Mouse (Mus musculus) retina, postnatal 7 days (tissue): Measurements from ENCODE around the gene Plekhm2.

Source experiments
- DNase-seq: peaks from one replicate; pipeline ENCODE4 v3.0.0-alpha.2; 2012; ENCODE audit warnings: low read depth, low spot score

Gene Plekhm2

GRCm38 (mm10) chr4:141632111-141632873, 32.4 kb downstream of the Plekhm2 start:
- no peak for DNase-seq

GRCm38 (mm10) chr4:141631250-141631649, 33.4 kb downstream of the Plekhm2 start:
- DNase-seq = no peak

GRCm38 (mm10) chr4:141630021-141630420, 34.7 kb downstream of the Plekhm2 start:
- no peak for DNase-seq

DNA sequence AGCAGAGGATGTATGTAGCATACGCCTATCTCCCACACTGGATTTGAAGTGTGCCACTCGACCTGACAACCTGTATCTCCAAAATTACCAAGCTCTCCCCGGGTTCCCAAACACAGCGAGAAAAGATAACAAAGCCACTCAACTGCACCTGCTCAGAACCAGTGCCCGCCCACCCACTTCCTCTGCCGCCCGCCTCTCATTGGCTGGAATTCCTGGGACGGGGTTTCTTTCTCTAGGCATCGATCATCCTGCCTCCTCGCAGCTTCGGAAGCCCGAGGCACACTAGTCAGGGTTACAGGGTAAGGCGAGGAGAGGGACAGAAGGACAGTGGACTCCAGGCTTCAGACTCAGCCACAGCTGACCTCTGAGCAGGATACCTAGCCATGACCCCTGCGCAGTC, 36.0 kb downstream of the Plekhm2 start:
- no peak for DNase-seq

- DNase-seq = no peak
These were observed 37.2 kb downstream of the Plekhm2 start for GRCm38 (mm10) chr4:141627502-141627901.

DNA sequence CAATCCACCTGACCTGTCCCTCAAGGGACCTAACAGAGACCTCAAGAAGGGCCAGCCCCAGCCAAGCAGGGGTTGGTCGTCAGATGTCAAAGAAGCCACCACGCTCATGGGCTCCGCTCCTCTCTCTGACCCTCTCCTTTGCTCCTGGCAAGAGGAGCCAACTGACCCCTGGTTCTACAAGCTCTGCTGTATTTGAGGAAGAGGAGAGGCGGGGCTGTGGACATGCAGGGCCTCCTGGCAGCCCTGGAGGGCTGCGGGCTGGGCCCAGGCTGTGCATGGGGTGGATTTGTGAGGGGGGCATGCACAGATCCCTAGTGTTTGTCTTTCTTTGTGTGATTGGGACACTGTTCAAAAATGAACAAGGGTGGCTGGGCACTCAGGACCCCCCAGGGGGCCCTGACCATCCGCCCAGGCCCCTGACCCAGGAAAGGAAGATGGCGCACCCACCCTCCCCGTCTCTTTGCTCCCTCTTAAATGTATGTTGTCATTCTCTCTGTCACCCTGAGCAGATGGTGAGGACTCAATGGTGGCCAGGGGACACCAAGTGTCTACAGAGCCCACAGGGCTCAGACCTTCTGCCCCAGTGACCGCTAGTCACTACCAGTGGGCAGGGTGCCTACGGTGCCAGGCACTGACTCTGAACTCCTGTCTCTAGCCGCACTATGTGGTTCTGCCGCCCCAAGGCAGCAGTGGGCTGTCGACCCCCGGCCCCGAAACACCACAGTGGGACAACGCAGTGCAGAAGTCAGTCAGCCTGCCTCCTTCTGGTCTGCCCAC, 38.7 kb downstream of the Plekhm2 start:
- no peak for DNase-seq

DNA sequence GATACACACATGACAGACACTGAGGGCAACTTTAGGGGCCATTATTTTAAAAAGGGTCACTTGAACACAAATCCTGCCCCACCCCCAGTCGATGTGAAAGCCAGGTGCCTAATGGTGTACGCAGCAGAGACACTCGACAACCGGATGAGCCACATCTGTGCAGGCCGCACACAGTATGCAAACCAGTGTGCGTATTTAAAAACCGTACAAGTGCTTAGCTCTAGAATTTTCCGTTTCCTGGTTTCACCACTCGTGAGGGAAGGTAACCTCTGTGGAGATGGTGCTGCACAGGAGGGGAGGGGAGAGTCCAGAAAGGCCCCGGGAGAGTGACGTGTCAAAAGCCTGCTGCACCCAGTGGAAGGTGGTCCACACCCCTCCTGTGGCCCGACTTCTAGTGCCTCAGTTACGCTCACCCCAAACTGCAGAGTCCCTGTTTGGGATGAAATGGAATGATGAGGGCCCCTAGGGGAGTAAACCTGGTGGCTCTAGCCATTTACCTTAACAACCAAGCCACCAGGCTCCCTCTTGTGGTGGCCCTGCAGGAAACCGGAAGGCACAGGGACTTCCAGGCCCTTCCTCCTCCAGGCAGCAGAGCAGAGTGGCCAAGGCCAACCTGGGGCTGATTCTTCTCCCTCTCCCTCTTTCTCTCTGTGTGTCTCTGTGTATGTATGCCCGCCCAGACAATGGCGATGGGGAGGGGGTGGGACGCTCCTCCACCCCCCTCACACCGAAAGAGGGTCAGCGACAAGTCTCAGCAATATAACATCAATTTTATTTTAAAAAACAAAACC, 39.5 kb downstream of the Plekhm2 start:
- DNase-seq = no peak

GRCm38 (mm10) chr4:141624134-141624533, 40.6 kb downstream of the Plekhm2 start:
- DNase-seq = no peak

DNA sequence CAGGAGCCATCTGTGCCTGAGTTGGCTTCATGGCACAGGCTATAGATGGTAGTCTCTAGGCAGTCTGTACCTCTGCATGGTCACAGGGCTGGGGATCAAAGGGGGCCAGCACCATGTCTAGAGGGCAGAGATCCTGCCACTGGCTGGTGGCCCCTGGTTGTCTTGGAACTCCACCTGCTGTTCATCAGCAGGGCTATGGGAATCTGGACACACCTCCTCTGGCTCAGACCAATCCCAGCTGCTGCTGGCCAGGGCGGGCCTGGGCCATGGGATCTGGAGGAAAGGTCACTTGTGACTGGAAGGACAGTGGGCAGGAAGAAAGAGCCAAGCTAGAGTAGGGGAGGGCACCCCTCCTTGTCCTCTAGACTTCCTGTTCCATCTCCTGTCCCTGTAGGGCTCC, 41.0 kb downstream of the Plekhm2 start, which contains the start of gene Slc25a34:
Slc25a34 (minus strand) TSS at position 156 of the 400 bp plus-strand sequence.
- no peak for DNase-seq

- no peak for DNase-seq
These were observed 41.7 kb downstream of the Plekhm2 start for GRCm38 (mm10) chr4:141623037-141623436.

GRCm38 (mm10) chr4:141622580-141622979, 42.1 kb downstream of the Plekhm2 start:
- no peak for DNase-seq

- no peak for DNase-seq
These were observed 42.6 kb downstream of the Plekhm2 start for GRCm38 (mm10) chr4:141622091-141622490.

DNA sequence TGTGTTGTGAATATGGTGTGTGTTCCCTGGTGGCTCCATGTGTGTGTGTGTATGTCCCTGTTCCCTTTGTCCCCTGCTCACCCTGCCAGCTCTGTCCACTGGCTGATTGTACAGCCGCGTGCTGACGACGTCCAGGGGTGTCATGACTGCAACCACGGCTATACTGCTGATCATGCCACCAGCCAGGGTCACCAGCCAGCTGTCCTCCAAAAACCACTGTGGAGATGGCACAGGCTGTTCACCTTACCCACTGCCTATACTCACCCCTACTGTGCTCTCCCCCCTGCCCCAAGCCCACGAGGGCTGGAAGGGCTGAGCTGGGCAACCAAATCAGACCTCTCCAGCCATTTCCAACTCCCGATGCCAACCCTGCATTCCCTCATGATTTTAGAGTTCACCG, 43.4 kb downstream of the Plekhm2 start:
- no peak for DNase-seq

GRCm38 (mm10) chr4:141619299-141619883, 45.3 kb downstream of the Plekhm2 start:
- no peak for DNase-seq

- no peak for DNase-seq
These were observed 46.0 kb downstream of the Plekhm2 start, which contains the start of gene Tmem82 for GRCm38 (mm10) chr4:141618565-141619243. Tmem82 (minus strand) TSS chr4:141618633.

GRCm38 (mm10) chr4:141617863-141618564, 46.7 kb downstream of the Plekhm2 start:
- no peak for DNase-seq

GRCm38 (mm10) chr4:141617299-141617698, 47.4 kb downstream of the Plekhm2 start:
- no peak for DNase-seq

GRCm38 (mm10) chr4:141616811-141617210, 47.9 kb downstream of the Plekhm2 start:
- no peak for DNase-seq

- no peak for DNase-seq
These were observed 49.8 kb downstream of the Plekhm2 start for GRCm38 (mm10) chr4:141614946-141615345.

GRCm38 (mm10) chr4:141609538-141609937, 55.2 kb downstream of the Plekhm2 start:
- DNase-seq = no peak
